Mouse (Mus musculus): Measurements from ENCODE around the gene Sytl3.

Gene Sytl3

GRCm38 (mm10) chr17:6778332-6778683, 119.4 kb downstream of the Sytl3 start:
- peak; percentile 52 for DNase-seq (ENCODE audit: low spot score)

- peak; percentile 40 for DNase-seq (ENCODE audit: low spot score)
Observed at GRCm38 (mm10) chr17:6778771-6779509, 120.0 kb downstream of the Sytl3 start.

GRCm38 (mm10) chr17:6779632-6780031, 120.7 kb downstream of the Sytl3 start:
- DNase-seq (ENCODE audit: low spot score): no peak

- no peak for DNase-seq (ENCODE audit: low spot score)
Observed at GRCm38 (mm10) chr17:6780521-6781115, 121.7 kb downstream of the Sytl3 start.

- no peak for DNase-seq (ENCODE audit: low spot score)
Observed at GRCm38 (mm10) chr17:6781273-6781672, 122.4 kb downstream of the Sytl3 start.

GRCm38 (mm10) chr17:6782033-6782526, 123.2 kb downstream of the Sytl3 start:
- DNase-seq (ENCODE audit: low spot score): peak; percentile 65

GRCm38 (mm10) chr17:6782611-6783005, 123.7 kb downstream of the Sytl3 start, which contains the start of gene Ezr:
Gene Ezr, minus strand, starts transcription at chr17:6782784.
- peak; percentile 87 for DNase-seq (ENCODE audit: low spot score)

GRCm38 (mm10) chr17:6783006-6783661, 124.2 kb downstream of the Sytl3 start:
- peak; percentile 46 for DNase-seq (ENCODE audit: low spot score)

GRCm38 (mm10) chr17:6783756-6784357, 125.0 kb downstream of the Sytl3 start:
- no peak for DNase-seq (ENCODE audit: low spot score)

GRCm38 (mm10) chr17:6787241-6787640, 128.3 kb downstream of the Sytl3 start:
- DNase-seq (ENCODE audit: low spot score): no peak

All from spleen, adult 12 weeks (tissue).